Mouse (Mus musculus) limb, embryonic 11.5 days (tissue): Measurements from ENCODE around the gene Cryaa. TPM values are rescaled to one million over a fixed set of nuclear protein-coding genes. Genes with fewer than 3 reads are reported as not detected.

Experiments
- ATAC-seq: fragments of 200-750 bp; cut with Nextera tagmentation; 2 replicates; pipeline ENCODE4 v1.8.0; 2017; ENCODE audit warnings: low read depth; ENCODE audit not compliant: insufficient number of reproducible peaks, low FRiP score, low TSS enrichment
- DNase-seq: peaks from one replicate; pipeline ENCODE4 v3.0.0-alpha.2; 2015; ENCODE audit warnings: low spot score
- H3K27ac ChIP-seq: fragments of 300-500 bp; sonication (generic); replicated peaks from 2 replicates; pipeline ENCODE4 v1.5.1; 2014; ENCODE audit warnings: low read depth, mild to moderate bottlenecking, low read length
- H3K27me3 ChIP-seq: fragments of 300-500 bp; sonication (generic); 2 replicates; pipeline ENCODE4 v1.6.1; 2014; ENCODE audit warnings: mild to moderate bottlenecking, low read length, mixed read lengths; ENCODE audit not compliant: control insufficient read depth, insufficient read depth
- H3K36me3 ChIP-seq: fragments of 300-500 bp; sonication (generic); 2 replicates; pipeline ENCODE4 v1.6.1; 2014; ENCODE audit warnings: mild to moderate bottlenecking, low read length, moderate library complexity, mixed read lengths; ENCODE audit not compliant: control insufficient read depth, insufficient read depth
- H3K4me1 ChIP-seq: fragments of 300-500 bp; sonication (generic); 2 replicates; pipeline ENCODE4 v1.6.1; 2014; ENCODE audit warnings: low read length, mixed read lengths; ENCODE audit not compliant: control insufficient read depth, insufficient read depth
- H3K4me2 ChIP-seq: fragments of 300-500 bp; sonication (generic); 2 replicates; pipeline ENCODE4 v1.6.1; 2014; ENCODE audit warnings: low read depth, mild to moderate bottlenecking, moderate library complexity; ENCODE audit not compliant: severe bottlenecking
- H3K4me3 ChIP-seq: fragments of 300-500 bp; sonication (generic); 2 replicates; pipeline ENCODE4 v1.5.1; 2014; ENCODE audit warnings: low read depth, low read length
- H3K9ac ChIP-seq: fragments of 300-500 bp; sonication (generic); 2 replicates; pipeline ENCODE4 v1.6.1; 2014; ENCODE audit warnings: mild to moderate bottlenecking, low read length
- H3K9me3 ChIP-seq: fragments of 300-500 bp; sonication (generic); 2 replicates; pipeline ENCODE4 v1.6.1; 2016; ENCODE audit warnings: low read length; ENCODE audit not compliant: control insufficient read depth
- WGBS: fragments of 180-500 bp; shearing (Covaris S2); extraction: QIAGEN DNeasy Blood & Tissue Kit; methylation state at CpG from one replicate; pipeline ENCODE4 v1.1.7; 2014; 5-methylcytosine and 5-hydroxymethylcytosine counted together
- polyA plus RNA-seq: library from polyadenylated mRNA; unstranded; fragments of >200 nt; fragmentation: Nextera tagmentation; extraction: Ambion mirVana; gene quantifications from 2 replicates; pipeline ENCODE4 v1.2.1, GENCODE M21; 2014

The Cryaa gene
- polyA plus RNA-seq, 1 experiment from 2014 or later, result not detected

GRCm38 (mm10) chr17:31709121-31709741 is 31.6 kb downstream of the Cryaa start:
- H3K4me2 ChIP-seq, result no peak overlapping the region
- H3K4me1 ChIP-seq, result no peaks in the 10 kb centered on the region
- no peak overlapping the region for H3K27ac ChIP-seq
- no peak overlapping the region for H3K4me3 ChIP-seq
- no peak overlapping the region for H3K9ac ChIP-seq
- H3K27me3 ChIP-seq, result no peaks in the 10 kb centered on the region
- 48% methylated on average over 7 of the region's 7 CpGs for WGBS
- ATAC-seq, result no peak
- no peaks in the 10 kb centered on the region for H3K9me3 ChIP-seq
- H3K36me3 ChIP-seq, result no peaks in the 10 kb centered on the region
- no peak for DNase-seq

- WGBS, result 63% methylated on average over 8 of the region's 8 CpGs
- no peak overlapping the region for H3K27ac ChIP-seq
- DNase-seq (no peak), ATAC-seq (no peak)
- H3K27me3 ChIP-seq, result no peaks in the 10 kb centered on the region
- H3K9ac ChIP-seq, result no peak overlapping the region
- no peaks in the 10 kb centered on the region for H3K36me3 ChIP-seq
- no peaks in the 10 kb centered on the region for H3K9me3 ChIP-seq
- no peaks in the 10 kb centered on the region for H3K4me1 ChIP-seq
- H3K4me3 ChIP-seq, result no peak overlapping the region
- H3K4me2 ChIP-seq, result no peak overlapping the region
Measured at GRCm38 (mm10) chr17:31710455-31710854, 32.8 kb downstream of the Cryaa start.

GRCm38 (mm10) chr17:31713709-31714108 is 36.1 kb downstream of the Cryaa start:
- H3K4me1 ChIP-seq, result no peaks in the 10 kb centered on the region
- no peaks in the 10 kb centered on the region for H3K9me3 ChIP-seq
- H3K4me3 ChIP-seq, result no peak overlapping the region
- WGBS, result 86% methylated on average over 9 of the region's 9 CpGs
- H3K27me3 ChIP-seq, result no peaks in the 10 kb centered on the region
- no peak for ATAC-seq
- H3K9ac ChIP-seq, result no peak overlapping the region
- no peak for DNase-seq
- no peak overlapping the region for H3K4me2 ChIP-seq
- no peak overlapping the region for H3K27ac ChIP-seq
- no peaks in the 10 kb centered on the region for H3K36me3 ChIP-seq

DNA sequence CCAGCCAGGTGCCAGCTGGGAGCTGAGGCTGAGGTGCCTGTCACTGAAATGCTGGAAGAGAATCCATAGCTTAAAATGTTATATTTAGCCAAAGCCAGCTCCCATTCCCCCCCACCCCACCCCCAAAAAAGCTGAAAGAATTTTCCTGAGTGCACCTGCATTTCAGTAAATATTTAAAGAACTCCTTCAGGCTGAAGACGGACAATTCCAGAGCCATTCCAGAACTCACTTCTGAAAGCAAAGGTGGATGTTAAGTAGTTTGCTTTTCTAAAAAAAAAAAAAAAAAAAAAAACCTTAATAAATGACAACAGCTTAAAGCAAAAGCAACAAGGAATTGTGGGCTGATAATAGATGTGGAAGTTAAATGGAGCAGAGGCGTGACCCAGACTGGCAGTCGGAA is 36.5 kb downstream of the Cryaa start:
- no peaks in the 10 kb centered on the region for H3K9me3 ChIP-seq
- no peak overlapping the region for H3K9ac ChIP-seq
- no peaks in the 10 kb centered on the region for H3K4me1 ChIP-seq
- no peaks in the 10 kb centered on the region for H3K27me3 ChIP-seq
- H3K27ac ChIP-seq, result no peak overlapping the region
- WGBS, result 92% methylated on average over 3 of the region's 3 CpGs
- no peak overlapping the region for H3K4me3 ChIP-seq
- no peaks in the 10 kb centered on the region for H3K36me3 ChIP-seq
- ATAC-seq (no peak), DNase-seq (no peak)
- no peak overlapping the region for H3K4me2 ChIP-seq

DNA sequence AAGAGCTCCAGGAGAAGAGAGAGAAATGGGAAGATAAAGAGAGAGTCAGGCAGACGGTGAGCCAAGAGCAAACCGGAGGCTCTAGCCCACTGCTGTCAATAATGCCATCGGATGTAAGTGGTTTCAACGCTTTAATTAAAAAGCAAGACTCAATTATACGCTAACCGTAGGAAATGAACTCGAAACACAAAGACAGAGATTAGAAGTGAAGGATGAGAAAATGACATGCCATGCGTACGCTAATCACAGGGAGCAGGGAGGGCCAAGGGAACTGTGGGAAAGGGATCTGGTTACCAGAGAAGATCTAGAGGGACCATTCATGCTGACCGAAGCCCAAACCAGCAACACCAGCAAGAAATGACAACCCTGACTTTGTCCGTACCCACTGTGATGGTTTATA is 37.4 kb downstream of the Cryaa start:
- no peak for ATAC-seq
- H3K9ac ChIP-seq, result no peak overlapping the region
- no peak overlapping the region for H3K4me3 ChIP-seq
- H3K36me3 ChIP-seq, result no peaks in the 10 kb centered on the region
- no peaks in the 10 kb centered on the region for H3K27me3 ChIP-seq
- H3K4me2 ChIP-seq, result no peak overlapping the region
- WGBS, result 87% methylated on average over 11 of the region's 11 CpGs
- no peaks in the 10 kb centered on the region for H3K4me1 ChIP-seq
- DNase-seq, result no peak
- no peak overlapping the region for H3K27ac ChIP-seq
- no peaks in the 10 kb centered on the region for H3K9me3 ChIP-seq

DNA sequence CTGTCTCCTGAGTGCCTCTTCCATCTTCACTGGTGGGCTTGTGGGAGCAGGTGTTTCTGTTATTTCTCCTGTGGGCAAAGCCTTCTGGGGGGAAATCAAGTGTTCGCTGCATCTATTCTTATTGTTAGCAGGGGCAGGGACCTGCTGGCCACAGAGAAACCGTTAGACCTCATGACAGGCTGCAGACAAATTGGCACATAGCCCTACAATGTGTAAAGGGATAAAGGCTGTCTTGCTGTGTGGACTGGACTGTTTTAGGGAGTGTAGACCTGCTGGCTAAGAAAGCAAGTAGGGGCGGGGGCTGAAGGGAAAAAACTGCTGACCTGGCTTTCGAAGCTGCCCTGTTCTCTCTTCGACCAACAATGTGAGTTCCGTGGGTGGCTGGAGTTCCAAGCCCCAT is 44.0 kb downstream of the Cryaa start:
- ATAC-seq, result no peak
- Histone ChIP-seq H3K9ac (no peak overlapping the region), H3K27me3 (no peaks in the 10 kb centered on the region), H3K9me3 (no peaks in the 10 kb centered on the region), H3K4me2 (no peak overlapping the region), H3K36me3 (no peaks in the 10 kb centered on the region), H3K27ac (no peak overlapping the region), H3K4me1 (no peaks in the 10 kb centered on the region), H3K4me3 (no peak overlapping the region)
- WGBS, result 86% methylated on average over 6 of the region's 6 CpGs
- no peak for DNase-seq

DNA sequence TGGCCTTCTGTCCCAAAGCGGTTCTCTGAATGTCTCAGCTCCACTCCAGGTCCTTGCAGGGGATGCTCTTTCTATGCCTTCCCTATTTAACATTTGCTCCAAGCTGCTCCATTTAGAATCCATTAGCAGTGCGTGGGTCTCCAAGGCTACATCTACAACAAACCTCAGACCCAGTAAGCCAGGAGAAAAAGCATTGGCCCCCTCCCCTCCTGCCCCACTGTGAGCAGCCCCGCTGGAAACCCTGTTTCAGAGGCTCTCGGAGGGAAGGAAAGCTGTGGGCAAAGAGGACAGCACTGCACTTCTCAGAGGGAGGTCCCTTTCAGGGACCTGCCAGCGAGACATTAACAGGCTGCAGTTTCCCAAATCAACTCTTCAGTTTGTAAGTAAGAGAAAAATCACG is 47.8 kb downstream of the Cryaa start:
- no peak for ATAC-seq
- DNase-seq, result no peak
- H3K4me3 ChIP-seq, result no peak overlapping the region
- no peaks in the 10 kb centered on the region for H3K4me1 ChIP-seq
- 32% methylated on average over 6 of the region's 6 CpGs for WGBS
- no peaks in the 10 kb centered on the region for H3K9me3 ChIP-seq
- H3K27me3 ChIP-seq, result no peaks in the 10 kb centered on the region
- H3K9ac ChIP-seq, result no peak overlapping the region
- no peaks in the 10 kb centered on the region for H3K36me3 ChIP-seq
- H3K27ac ChIP-seq, result no peak overlapping the region
- H3K4me2 ChIP-seq, result no peak overlapping the region

DNA sequence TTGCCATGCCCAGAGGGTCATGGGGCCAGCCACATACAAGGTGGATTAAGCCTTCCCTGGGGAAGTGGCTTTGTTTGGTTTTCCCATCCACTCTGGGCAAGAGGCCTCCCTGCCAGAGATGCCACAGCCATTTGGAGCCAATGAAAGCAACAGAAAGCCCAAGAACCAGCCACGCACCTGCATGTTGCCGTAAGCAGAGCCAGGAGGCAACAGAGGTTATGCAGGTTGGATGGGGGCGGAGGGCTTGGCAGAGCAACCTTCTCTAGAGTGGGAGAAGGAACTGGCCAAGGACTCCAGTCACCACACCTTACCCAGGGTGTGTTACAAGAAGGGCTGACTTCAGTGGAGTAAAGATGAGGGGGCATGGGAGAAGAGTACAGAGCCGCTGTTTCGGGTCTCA is 48.6 kb downstream of the Cryaa start:
- H3K4me2 ChIP-seq, result no peak overlapping the region
- no peaks in the 10 kb centered on the region for H3K4me1 ChIP-seq
- H3K27me3 ChIP-seq, result no peaks in the 10 kb centered on the region

GRCm38 (mm10) chr17:31727230-31727629 is 49.6 kb downstream of the Cryaa start:
- Histone ChIP-seq H3K36me3 (no peaks in the 10 kb centered on the region), H3K9ac (no peak overlapping the region), H3K27me3 (no peaks in the 10 kb centered on the region), H3K4me2 (no peak overlapping the region), H3K9me3 (no peaks in the 10 kb centered on the region), H3K4me1 (no peaks in the 10 kb centered on the region), H3K4me3 (no peak overlapping the region), H3K27ac (no peak overlapping the region)
- ATAC-seq, result no peak
- WGBS, result 70% methylated on average over 4 of the region's 4 CpGs
- DNase-seq, result no peak

More for the DNA sequence above, 48.6 kb downstream of the Cryaa start:
- no peak for DNase-seq
- H3K9me3 ChIP-seq, result no peaks in the 10 kb centered on the region
- H3K27ac ChIP-seq, result no peak overlapping the region
- no peaks in the 10 kb centered on the region for H3K36me3 ChIP-seq
- ATAC-seq, result no peak
- no peak overlapping the region for H3K9ac ChIP-seq
- 91% methylated on average over 5 of the region's 5 CpGs for WGBS
- no peak overlapping the region for H3K4me3 ChIP-seq
